Mouse (Mus musculus) forelimb bud, embryonic 11.5 days (tissue): Measurements from ENCODE around the gene Fam3b.

Experiments used
- DNase-seq: peaks from one replicate; pipeline ENCODE4 v3.0.0-alpha.2; 2012; ENCODE audit warnings: low read depth, low spot score

The Fam3b gene

DNA sequence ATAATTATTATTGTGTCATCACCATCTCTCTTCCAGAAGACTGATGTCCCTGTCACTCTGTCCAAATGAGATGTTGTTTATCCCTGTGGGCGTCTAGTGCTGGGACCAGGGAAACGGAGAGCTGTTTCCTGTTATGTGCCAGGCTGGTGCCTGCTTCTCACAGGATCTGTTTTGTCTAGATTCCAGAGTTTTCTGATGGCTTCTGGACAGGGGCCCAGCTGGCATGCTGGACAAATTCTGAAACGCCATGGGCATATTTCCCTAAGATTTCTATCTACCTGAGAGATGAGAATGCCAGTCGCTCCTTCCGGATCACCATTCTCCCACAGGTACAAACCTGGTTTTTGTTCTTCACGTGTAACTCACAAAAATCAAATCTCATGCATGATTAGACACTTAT, 92.9 kb downstream of the Fam3b start:
- DNase-seq: no peak
